Mouse (Mus musculus) forebrain, embryonic 11.5 days (tissue): ENCODE data around the gene Mup16. TPM values are rescaled to one million over a fixed set of nuclear protein-coding genes. Genes with fewer than 3 reads are reported as not detected.
"Not testable (repeated sequence)": the region's sequence is repeated elsewhere in the genome, so short reads cannot be mapped to it uniquely, and the experiment has no call there.

Experiments
- ATAC-seq: fragments of 200-750 bp; cut with Nextera tagmentation; replicated peaks from 2 replicates; pipeline ENCODE4 v1.8.0; 2017; ENCODE audit warnings: moderate TSS enrichment; ENCODE audit not compliant: low FRiP score
- DNase-seq: peaks from one replicate; pipeline ENCODE4 v3.0.0-alpha.2; 2017; ENCODE audit warnings: low spot score
- H3K27ac ChIP-seq: fragments of 300-500 bp; sonication (generic); 2 replicates; pipeline ENCODE4 v1.5.1; 2014; ENCODE audit warnings: low read depth, low read length
- H3K27me3 ChIP-seq: fragments of 300-500 bp; sonication (generic); 2 replicates; pipeline ENCODE4 v1.6.1; 2014; ENCODE audit warnings: mild to moderate bottlenecking, low read length, mixed read lengths; ENCODE audit not compliant: control insufficient read depth, insufficient read depth
- H3K36me3 ChIP-seq: fragments of 300-500 bp; sonication (generic); 2 replicates; pipeline ENCODE4 v1.6.1; 2014; ENCODE audit warnings: mild to moderate bottlenecking, low read length, moderate library complexity, mixed read lengths; ENCODE audit not compliant: control insufficient read depth, insufficient read depth
- H3K4me1 ChIP-seq: fragments of 300-500 bp; sonication (generic); replicated peaks from 2 replicates; pipeline ENCODE4 v1.6.1; 2014; ENCODE audit warnings: low read length, mixed read lengths; ENCODE audit not compliant: control insufficient read depth, insufficient read depth
- H3K4me2 ChIP-seq: fragments of 300-500 bp; sonication (generic); 2 replicates; pipeline ENCODE4 v1.6.1; 2014; ENCODE audit warnings: low read depth, mild to moderate bottlenecking, low read length, moderate library complexity, mixed read lengths; ENCODE audit not compliant: severe bottlenecking
- H3K4me3 ChIP-seq: fragments of 300-500 bp; sonication (generic); 2 replicates; pipeline ENCODE4 v1.5.1; 2014; ENCODE audit warnings: low read depth, low read length
- H3K9ac ChIP-seq: fragments of 300-500 bp; sonication (generic); 2 replicates; pipeline ENCODE4 v1.6.1; 2014; ENCODE audit warnings: low read length
- H3K9me3 ChIP-seq: fragments of 300-500 bp; sonication (generic); 2 replicates; pipeline ENCODE4 v1.6.1; 2016; ENCODE audit warnings: low read length, mixed read lengths; ENCODE audit not compliant: control insufficient read depth
- WGBS: fragments of 180-500 bp; shearing (Covaris S2); extraction: QIAGEN DNeasy Blood & Tissue Kit; methylation state at CpG from one replicate; pipeline ENCODE4 v1.1.7; 2014; 5-methylcytosine and 5-hydroxymethylcytosine counted together
- polyA plus RNA-seq: library from polyadenylated mRNA; unstranded; fragments of >200 nt; fragmentation: Nextera tagmentation; extraction: Ambion mirVana; gene quantifications from 2 replicates; pipeline ENCODE4 v1.2.1, GENCODE M21; 2014

Mup16 gene
- not detected in 2 replicates for polyA plus RNA-seq

DNA sequence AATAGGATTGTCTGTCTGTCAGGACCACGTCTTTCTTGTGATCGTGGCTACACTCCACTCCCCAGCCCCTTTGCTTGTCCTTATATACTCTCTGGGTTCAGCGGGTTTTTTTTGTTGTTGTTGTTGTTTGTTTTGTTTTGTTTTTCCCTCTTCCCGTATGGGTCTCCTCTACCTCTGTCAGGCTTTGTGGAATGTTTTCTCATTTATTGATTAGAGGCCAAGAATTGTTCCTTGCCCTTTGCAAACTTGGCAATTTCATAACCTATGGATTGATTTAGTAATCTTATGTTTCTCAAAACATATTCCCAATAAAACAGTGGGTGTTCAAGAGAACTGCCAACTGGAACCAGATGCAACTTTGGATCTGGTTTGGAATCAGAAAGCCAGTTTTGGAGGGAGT lies at the start of gene Mup16:
Gene Mup16, minus strand, starts transcription at position 101 of the 400 bp plus-strand sequence.
- not testable (repeated sequence) for H3K9me3 ChIP-seq, H3K36me3 ChIP-seq, H3K4me2 ChIP-seq, DNase-seq, ATAC-seq, H3K27me3 ChIP-seq, H3K9ac ChIP-seq, H3K27ac ChIP-seq, H3K4me3 ChIP-seq, H3K4me1 ChIP-seq
- WGBS = 90% methylated on average over 2 of the region's 4 CpGs

DNA sequence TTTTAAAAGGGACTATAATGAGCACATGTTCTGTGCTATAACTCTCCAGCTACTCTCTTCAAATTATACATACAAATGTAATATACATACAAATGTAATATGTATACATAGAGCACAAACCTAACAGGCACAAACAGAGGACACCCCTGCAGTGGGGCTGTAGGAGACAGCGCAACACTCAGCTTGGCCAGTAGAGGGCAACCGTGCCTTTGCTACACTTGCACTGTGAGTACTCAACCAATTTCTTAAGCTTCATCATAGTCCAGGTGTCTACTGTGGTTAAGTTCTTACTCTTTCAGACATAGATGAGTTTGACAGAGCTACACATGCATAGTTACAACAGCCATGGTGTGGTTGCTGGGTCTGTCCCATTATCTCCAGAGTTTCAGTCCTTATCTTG lies 36.6 kb upstream of the Mup16 start:
- H3K4me3 ChIP-seq, H3K27me3 ChIP-seq, DNase-seq, H3K9ac ChIP-seq, ATAC-seq, H3K4me1 ChIP-seq, H3K4me2 ChIP-seq, H3K27ac ChIP-seq, H3K36me3 ChIP-seq, H3K9me3 ChIP-seq: not testable (repeated sequence)
- WGBS = 27% methylated on average over 2 of the region's 2 CpGs

Other genes with a start within 250 kb of the Mup16 start
- not detected in 2 replicates for gene Mup14, start 215.5 kb downstream of the Mup16 start, polyA plus RNA-seq
- not detected in 2 replicates for gene Mup15, start 79.8 kb downstream of the Mup16 start, polyA plus RNA-seq
- gene Mup17, start 76.3 kb upstream of the Mup16 start, polyA plus RNA-seq = not detected in 2 replicates
- gene Mup18, start 154.6 kb upstream of the Mup16 start, polyA plus RNA-seq = not detected in 2 replicates